Mouse (Mus musculus) effector memory CD4-positive, alpha-beta T cell, adult 5 months (primary cell): ENCODE measurements around the gene Fam160b1. TPM values are rescaled to one million over a fixed set of nuclear protein-coding genes. Genes with fewer than 3 reads are reported as not detected.

Experiments used
- polyA plus RNA-seq: library from polyadenylated mRNA; unstranded; fragments of 100-300 nt; shearing (Covaris generic); gene quantifications from one replicate; pipeline ENCODE4 v1.2.1, GENCODE M21; 2017

Fam160b1 gene
- polyA plus RNA-seq, result 25.1 TPM

GRCm38 (mm10) chr19:57360341-57361130 lies at the start of gene Fam160b1:
Gene Fam160b1, plus strand, starts transcription at chr19:57360680.

DNA sequence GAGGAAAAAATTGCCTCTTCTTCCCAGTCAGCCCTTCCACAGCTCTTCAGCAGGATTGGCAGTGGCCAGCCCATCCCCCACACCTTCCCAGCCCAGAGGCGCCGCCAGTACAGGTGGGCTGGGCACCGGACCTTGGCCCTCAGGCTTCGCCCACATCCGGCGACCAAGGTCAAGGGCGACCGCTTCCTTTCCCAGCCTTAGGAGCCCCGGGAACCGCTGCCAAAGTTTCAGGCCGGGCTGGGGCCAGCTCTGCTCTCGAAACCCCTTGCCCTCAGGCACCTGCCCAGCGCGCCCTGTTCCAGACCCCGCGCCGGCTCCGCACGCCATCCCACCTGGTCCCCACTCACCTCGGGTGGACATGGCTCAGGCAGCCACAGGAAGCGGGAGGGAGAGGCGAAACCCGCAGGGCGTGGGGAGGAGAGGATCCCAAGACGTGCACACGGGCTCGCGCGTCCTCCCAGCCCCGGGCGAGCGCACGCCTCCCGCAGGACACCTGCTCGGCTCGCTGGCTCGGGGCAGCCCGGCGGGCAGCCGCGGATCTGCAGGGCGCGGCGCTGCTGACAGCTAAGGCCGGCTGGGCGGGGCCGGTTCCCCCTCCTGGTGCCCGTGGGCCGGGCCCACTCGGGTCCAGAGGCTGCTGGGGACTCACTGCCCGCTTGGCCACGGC lies 46.0 kb upstream of the Fam160b1 start, which contains the start of gene Ablim1:
Gene Ablim1, minus strand, starts transcription at position 574 of the 667 bp plus-strand sequence.

Other genes starting within 250 kb of the Fam160b1 start
- gene Ablim1, start 45.8 kb upstream of the Fam160b1 start, polyA plus RNA-seq, result 446 TPM
- gene Trub1, start 92.2 kb downstream of the Fam160b1 start, polyA plus RNA-seq, result 13.6 TPM